Mouse (Mus musculus): ENCODE measurements around the gene Eya4. TPM values are rescaled to one million over a fixed set of nuclear protein-coding genes. Genes with fewer than 3 reads are reported as not detected.

Eya4 gene
- 0.48 and 3.5 TPM in 2 replicates for polyA plus RNA-seq (2012; rRNA removed; ENCODE audit: low replicate concordance)

DNA sequence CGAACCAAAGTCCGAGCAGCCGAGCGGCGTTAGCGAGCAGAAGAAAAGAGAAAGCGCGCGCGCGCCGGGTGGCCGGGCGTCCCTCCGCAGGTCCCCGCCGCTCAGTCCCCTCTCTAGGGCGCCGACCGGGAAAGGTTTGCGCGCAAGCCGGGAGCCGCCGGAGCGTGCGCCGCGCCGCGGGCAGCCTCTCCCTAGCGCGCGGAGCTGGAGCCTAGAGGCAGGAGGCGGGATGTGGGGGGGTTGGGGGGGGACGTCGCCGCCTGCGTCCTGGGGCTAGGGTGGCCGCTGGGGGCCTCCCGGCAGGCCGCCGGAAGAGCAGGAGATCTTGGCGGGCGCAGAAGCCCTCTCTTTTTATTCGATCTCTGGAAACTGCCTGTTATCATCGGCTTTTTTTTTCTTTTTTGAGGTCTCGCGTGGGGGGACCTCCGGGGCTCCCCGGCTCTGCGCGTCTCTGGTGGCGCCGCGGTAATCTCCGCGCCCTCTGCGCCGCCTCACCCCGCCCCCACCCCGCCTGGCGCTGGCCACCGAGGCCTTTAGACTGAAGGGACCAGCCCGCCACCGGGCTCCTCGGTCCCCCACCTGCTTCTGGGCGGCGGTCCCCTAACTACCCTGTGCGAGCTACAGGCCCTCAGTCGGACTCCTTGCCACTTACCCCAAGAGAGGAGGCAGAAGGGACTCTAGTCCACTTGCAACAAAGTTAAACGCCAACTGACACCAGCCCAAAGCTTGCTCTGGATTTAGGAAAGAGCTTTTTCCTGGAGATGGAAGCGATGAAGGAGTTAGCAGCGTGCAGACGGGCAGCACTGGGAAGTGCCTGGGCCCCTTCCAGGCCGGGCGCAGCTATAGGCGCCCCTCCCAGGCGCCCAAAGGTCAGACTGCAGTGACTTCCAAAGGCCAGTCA, at the start of gene Eya4:
Gene Eya4, minus strand, starts transcription at position 776 of the 901 bp plus-strand sequence.

Data from mammary gland, adult 2 months (tissue).